Mouse (Mus musculus): ENCODE data around the gene Bcl3.
A peak's percentile ranks its signal among the peaks of the same experiment; 100 is the strongest.

Bcl3 gene

GRCm38 (mm10) chr7:19834055-19834454 lies 11.5 kb upstream of the Bcl3 start:
- no peak for DNase-seq (ENCODE audit: low spot score in 2 of 2)

- no peak for DNase-seq (ENCODE audit: low spot score in 2 of 2)
These were observed 9.3 kb upstream of the Bcl3 start for GRCm38 (mm10) chr7:19831837-19832236.

GRCm38 (mm10) chr7:19830682-19831156 lies 8.1 kb upstream of the Bcl3 start:
- DNase-seq (ENCODE audit: low spot score in 2 of 2): no peak

- no peak for DNase-seq (ENCODE audit: low spot score in 2 of 2)
These were observed 7.1 kb upstream of the Bcl3 start for GRCm38 (mm10) chr7:19829694-19830093.

- DNase-seq (ENCODE audit: low spot score in 2 of 2): no peak
These were observed 4.2 kb upstream of the Bcl3 start for GRCm38 (mm10) chr7:19826756-19827155.

GRCm38 (mm10) chr7:19824182-19824973 lies 1.8 kb upstream of the Bcl3 start:
- no peak for DNase-seq (ENCODE audit: low spot score in 2 of 2)

- no peak for DNase-seq (ENCODE audit: low spot score in 2 of 2)
These were observed 949 bp upstream of the Bcl3 start for GRCm38 (mm10) chr7:19823256-19824181.

- no peak for DNase-seq (ENCODE audit: low spot score in 2 of 2)
These were observed 377 bp downstream of the Bcl3 start for GRCm38 (mm10) chr7:19822193-19822592.

GRCm38 (mm10) chr7:19821633-19822032 lies 937 bp downstream of the Bcl3 start:
- no peak for DNase-seq (ENCODE audit: low spot score in 2 of 2)

GRCm38 (mm10) chr7:19820347-19821048 lies 2.1 kb downstream of the Bcl3 start:
- no peak for DNase-seq (ENCODE audit: low spot score in 2 of 2)

- DNase-seq (ENCODE audit: low spot score in 2 of 2): no peak
These were observed 3.7 kb downstream of the Bcl3 start for GRCm38 (mm10) chr7:19818875-19819274.

GRCm38 (mm10) chr7:19818440-19818839 lies 4.1 kb downstream of the Bcl3 start:
- no peak for DNase-seq (ENCODE audit: low spot score in 2 of 2)

GRCm38 (mm10) chr7:19817382-19818105 lies 5.0 kb downstream of the Bcl3 start:
- peak; percentile 27 to 28 for DNase-seq (ENCODE audit: low spot score in 2 of 2)

- peak; percentile 25 to 34 for DNase-seq (ENCODE audit: low spot score in 2 of 2)
These were observed 6.3 kb downstream of the Bcl3 start for GRCm38 (mm10) chr7:19816224-19816771.

GRCm38 (mm10) chr7:19815296-19816223 lies 7.0 kb downstream of the Bcl3 start:
- no peak for DNase-seq (ENCODE audit: low spot score in 2 of 2)

GRCm38 (mm10) chr7:19813579-19814122 lies 8.9 kb downstream of the Bcl3 start:
- DNase-seq (ENCODE audit: low spot score in 2 of 2): no peak

GRCm38 (mm10) chr7:19813161-19813560 lies 9.4 kb downstream of the Bcl3 start:
- DNase-seq (ENCODE audit: low spot score in 2 of 2): no peak

- DNase-seq (ENCODE audit: low spot score in 2 of 2): no peak
These were observed 11.5 kb downstream of the Bcl3 start for GRCm38 (mm10) chr7:19811114-19811513.

- no peak for DNase-seq (ENCODE audit: low spot score in 2 of 2)
These were observed 13.2 kb downstream of the Bcl3 start for GRCm38 (mm10) chr7:19809369-19809768.

All from frontal cortex, postnatal 36 days (tissue).